Mouse (Mus musculus): ENCODE data around the gene Tmem81. TPM values are rescaled to one million over a fixed set of nuclear protein-coding genes. Genes with fewer than 3 reads are reported as not detected.

Gene Tmem81
- 2.0 TPM for polyA plus RNA-seq (2014; fragmentation: Illumina TruSeq; extraction: RNeasy Lipid Tissue Mini Kit (QIAGEN cat#74804); ENCODE audit: low read depth, low replicate concordance)

GRCm38 (mm10) chr1:132506058-132506457, at the start of gene Tmem81:
Gene Tmem81, plus strand, starts transcription at chr1:132506230.

DNA sequence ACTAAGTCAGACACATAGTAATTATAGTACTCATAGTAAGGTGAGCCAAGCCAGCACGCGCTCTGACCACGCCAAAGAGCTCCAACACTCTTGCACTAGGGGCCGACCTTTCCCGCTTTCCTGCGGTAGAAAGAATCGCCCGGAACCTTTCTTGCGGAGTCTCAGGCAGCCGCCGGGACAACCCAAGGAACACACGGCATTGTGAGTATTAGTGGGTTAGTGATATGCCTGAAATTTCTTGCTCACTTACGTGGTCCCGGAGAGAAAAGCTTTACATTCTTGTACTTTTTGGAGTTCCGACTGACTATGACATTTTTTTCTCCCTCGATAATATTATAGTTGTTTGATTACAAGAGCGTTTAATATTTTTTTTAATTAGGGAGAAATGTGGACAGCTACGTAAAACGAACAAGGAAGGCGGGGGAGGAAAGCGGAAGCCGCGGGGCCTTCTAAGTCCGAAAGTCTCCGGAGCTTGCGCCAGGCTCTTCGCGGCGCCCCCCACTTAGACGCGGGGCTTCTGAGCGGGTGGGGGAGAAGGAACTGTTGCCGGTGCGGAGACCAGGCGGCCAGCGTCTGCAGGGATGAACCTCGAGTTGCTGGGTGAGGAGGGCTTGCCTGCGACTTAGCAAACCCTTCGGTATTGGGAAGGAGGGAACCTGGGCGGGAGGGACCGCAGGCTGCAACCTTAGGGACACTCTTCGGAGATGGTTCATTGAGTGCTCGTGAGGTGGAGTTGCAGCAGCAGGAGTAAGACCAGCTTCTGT, 28.9 kb upstream of the Tmem81 start, which contains the start of gene Rbbp5:
Gene Rbbp5, plus strand, starts transcription at position 438 of the 764 bp plus-strand sequence.

GRCm38 (mm10) chr1:132542762-132543306, 36.8 kb downstream of the Tmem81 start, which contains the start of gene Cntn2:
Gene Cntn2, minus strand, starts transcription at chr1:132543256.

Other genes with a start within 250 kb of the Tmem81 start
- 0.24 TPM for gene Klhdc8a, start 207.6 kb upstream of the Tmem81 start, polyA plus RNA-seq (2014; fragmentation: Illumina TruSeq; extraction: RNeasy Lipid Tissue Mini Kit (QIAGEN cat#74804); ENCODE audit: low read depth, low replicate concordance)
- 4.4 TPM for gene Nuak2, start 190.1 kb upstream of the Tmem81 start, polyA plus RNA-seq (2014; fragmentation: Illumina TruSeq; extraction: RNeasy Lipid Tissue Mini Kit (QIAGEN cat#74804); ENCODE audit: low read depth, low replicate concordance)
- gene Tmcc2, start 114.9 kb upstream of the Tmem81 start, polyA plus RNA-seq (2014; fragmentation: Illumina TruSeq; extraction: RNeasy Lipid Tissue Mini Kit (QIAGEN cat#74804); ENCODE audit: low read depth, low replicate concordance), result 0.42 TPM
- gene Dstyk, start 88.7 kb upstream of the Tmem81 start, polyA plus RNA-seq (2014; fragmentation: Illumina TruSeq; extraction: RNeasy Lipid Tissue Mini Kit (QIAGEN cat#74804); ENCODE audit: low read depth, low replicate concordance), result 6.2 TPM
- 21.4 TPM for gene Rbbp5, start 28.9 kb upstream of the Tmem81 start, polyA plus RNA-seq (2014; fragmentation: Illumina TruSeq; extraction: RNeasy Lipid Tissue Mini Kit (QIAGEN cat#74804); ENCODE audit: low read depth, low replicate concordance)
- gene Cntn2, start 37.0 kb downstream of the Tmem81 start, polyA plus RNA-seq (2014; fragmentation: Illumina TruSeq; extraction: RNeasy Lipid Tissue Mini Kit (QIAGEN cat#74804); ENCODE audit: low read depth, low replicate concordance), result not detected
- not detected for gene Nfasc, start 235.6 kb downstream of the Tmem81 start, polyA plus RNA-seq (2014; fragmentation: Illumina TruSeq; extraction: RNeasy Lipid Tissue Mini Kit (QIAGEN cat#74804); ENCODE audit: low read depth, low replicate concordance)